Mouse (Mus musculus) T-helper 2 cell (primary cell): Measurements from ENCODE around the gene Zfp239.

Experiments used
- in situ Hi-C: fragments of 300-600 bp; cut with MboI, MseI; formaldehyde crosslinking; loops from one replicate; pipeline ENCODE4 v1.15.1; 2025; ENCODE audit warnings: high pct_unique_total_duplicates

Zfp239 gene

DNA sequence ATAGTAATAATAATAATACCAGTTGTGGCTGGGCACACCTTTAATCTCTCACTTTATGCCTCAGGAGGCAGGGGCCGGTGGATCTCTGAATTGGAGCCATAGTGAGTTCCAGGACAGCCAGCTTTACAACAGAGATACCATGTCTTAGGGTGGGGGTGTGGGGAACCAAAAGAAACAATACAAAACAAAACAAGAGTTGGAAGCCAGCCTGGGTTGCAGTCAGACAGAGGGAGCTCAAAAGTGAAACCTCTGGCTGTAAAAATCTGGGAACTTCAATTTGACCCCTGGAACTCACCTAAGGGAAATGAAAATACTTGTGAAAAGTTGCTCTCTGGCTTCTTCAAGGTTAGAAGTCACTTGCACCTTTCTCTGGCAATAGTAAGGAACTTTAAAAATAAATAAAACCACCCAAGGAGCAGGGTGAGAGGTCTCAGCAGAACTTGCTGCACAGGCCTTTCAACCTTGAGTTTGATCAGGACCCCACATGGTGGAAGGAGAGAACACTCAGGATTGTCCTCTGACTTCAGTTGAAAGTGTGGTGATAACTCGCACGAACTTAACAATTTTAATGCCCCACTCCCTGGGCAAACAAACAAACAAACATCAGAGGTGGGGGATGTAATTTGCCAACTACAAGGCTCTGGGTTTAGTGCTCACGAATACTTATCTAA lies 43.5 kb downstream of the Zfp239 start:
- in situ Hi-C loops: loop anchor here (10.0 kb wide), 2 partner anchors 1489 to 1999 kb away; partner anchors contain the start of gene Rad52

DNA sequence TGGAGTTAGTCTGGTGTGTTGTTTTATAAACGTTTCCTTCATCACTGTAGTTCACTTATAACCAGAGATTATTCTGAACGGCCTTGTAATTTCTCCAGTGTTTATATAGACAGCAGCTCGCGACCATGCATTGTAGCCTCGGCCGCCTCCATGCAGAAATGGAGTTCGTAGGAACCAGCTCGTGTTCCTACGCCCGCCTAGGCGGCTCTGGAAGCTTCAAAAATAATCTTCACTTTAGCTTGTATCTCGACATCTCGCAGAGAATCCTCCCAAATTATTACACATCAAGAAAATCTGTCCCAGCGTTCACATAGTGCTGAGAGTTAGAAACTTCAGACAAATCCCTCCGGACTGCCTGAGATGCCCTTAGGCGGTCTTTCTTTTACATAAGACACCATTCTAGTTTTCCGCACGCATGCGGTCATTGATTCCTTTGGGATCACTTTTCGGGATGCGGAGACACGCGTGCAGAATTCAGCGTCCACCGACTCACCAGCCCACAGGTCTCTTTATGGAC lies 44.2 kb downstream of the Zfp239 start:
- in situ Hi-C loops: loop anchor here (10.0 kb wide), 2 partner anchors 1489 to 1999 kb away; partner anchors contain the start of gene Rad52

DNA sequence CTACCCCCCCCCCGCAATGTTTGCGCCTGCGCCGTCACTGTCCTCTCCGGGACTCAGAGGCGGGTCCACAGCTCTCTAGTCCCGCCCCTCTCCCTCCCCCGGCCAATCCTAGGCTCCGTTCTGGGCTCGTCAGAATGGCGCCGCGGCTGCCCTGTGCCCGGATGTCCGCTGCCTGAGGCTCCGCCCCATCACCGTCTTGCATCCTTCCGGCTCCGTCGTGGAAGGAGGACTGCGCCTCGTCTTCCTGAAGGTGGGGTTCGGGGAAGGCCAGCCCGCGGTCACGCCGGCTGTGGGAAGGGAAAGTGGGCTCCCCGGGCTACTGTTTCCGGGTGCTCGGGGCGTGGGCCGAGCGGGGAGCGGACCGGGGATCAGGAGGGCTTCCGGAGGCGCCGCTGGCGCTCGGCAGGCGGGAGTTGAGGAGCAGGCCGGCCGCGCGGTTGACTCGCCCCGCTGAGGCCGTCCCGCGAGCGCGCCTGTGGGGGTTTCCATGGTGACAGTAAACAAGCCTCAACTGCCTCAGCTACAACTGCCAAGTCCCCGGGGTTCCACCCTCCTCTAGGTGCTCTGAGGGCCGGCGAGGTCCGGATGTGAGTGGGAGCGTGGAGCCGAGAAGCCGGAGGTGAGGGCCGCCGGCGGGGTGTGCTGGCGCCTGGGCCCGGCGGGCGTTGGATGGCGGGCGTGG lies 44.8 kb downstream of the Zfp239 start:
- in situ Hi-C loops: loop anchor here (10.0 kb wide), 2 partner anchors 1488 to 1998 kb away; partner anchors contain the start of gene Rad52

DNA sequence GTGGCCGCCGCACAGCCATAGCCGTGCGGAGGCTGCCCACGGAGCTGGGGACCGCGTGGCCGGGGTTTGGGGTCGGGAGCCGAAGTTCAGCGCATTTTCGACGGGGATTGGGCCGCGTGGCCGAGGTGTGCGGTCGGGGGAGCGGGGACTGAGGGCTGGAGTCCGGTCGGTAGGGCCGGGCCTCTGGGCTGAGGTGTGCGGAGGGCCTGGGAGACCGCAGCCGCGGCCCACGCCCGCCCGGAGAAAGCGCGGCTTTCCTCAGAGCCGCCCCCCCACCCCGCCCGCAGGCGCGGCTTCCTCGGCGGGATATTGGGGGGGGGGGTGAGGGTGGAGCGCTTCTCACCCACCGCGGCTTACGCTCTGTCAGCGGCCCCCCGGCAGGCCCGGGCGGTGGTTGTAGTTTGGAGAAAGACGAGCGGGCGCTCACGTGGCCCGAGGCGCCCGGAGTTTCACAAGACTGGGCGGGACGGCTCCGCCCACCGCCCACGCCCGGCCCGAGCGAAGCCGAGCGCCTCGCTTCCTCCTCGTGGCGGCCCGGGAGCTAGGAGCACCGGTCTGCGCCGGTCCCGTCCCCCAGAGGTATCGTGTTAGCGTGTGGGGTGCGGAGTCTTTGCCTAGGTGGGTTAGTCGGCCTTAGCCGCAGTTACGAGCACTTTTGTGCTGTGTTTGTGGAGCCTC lies 45.5 kb downstream of the Zfp239 start:
- in situ Hi-C loops: loop anchor here (10.0 kb wide), 2 partner anchors 1487 to 1997 kb away; partner anchors contain the start of gene Rad52

DNA sequence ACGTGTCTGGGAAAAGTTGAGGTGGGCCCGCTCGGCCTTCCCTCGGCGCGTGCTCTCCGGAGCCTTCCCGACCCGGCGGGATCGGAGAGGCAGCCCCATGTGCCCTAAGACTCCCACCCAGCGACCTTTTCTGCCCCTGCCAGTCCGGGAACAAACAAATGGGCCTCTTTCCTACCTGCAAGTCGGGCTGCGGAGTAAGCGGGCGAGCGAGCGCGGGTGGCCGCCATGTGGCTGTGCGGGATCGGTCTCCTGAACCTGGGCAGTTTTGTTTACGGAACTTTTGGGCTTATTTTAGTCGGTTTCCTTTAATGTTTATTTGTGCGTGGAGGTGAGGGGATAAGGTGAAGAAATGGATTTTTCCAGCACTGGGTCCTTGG lies 46.1 kb downstream of the Zfp239 start:
- in situ Hi-C loops: loop anchor here (10.0 kb wide), 2 partner anchors 1487 to 1997 kb away; partner anchors contain the start of gene Rad52

DNA sequence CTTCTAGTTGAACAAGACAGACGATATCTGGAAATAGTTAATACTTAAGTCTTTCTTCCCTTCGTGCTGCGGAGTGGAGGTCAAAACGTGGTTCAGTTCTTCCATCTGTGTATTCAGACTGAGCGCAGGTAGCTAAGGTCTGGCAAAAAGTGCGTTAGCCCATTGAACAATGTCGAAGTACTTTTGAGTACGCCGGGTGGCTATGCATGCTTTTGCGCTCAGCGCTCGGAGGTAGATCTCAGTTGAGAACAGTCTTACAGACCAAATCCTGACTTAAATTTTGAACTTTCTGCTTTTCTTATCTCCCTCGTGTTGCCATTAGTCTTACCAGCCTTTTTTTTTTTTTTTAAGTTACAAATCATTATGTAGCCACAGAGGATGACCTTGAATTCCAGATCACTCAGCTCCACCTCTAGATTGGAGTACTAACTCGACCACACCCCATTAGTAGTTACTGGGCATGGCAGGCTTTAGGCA lies 46.6 kb downstream of the Zfp239 start:
- in situ Hi-C loops: loop anchor here (10.0 kb wide), 2 partner anchors 1486 to 1996 kb away; partner anchors contain the start of gene Rad52

DNA sequence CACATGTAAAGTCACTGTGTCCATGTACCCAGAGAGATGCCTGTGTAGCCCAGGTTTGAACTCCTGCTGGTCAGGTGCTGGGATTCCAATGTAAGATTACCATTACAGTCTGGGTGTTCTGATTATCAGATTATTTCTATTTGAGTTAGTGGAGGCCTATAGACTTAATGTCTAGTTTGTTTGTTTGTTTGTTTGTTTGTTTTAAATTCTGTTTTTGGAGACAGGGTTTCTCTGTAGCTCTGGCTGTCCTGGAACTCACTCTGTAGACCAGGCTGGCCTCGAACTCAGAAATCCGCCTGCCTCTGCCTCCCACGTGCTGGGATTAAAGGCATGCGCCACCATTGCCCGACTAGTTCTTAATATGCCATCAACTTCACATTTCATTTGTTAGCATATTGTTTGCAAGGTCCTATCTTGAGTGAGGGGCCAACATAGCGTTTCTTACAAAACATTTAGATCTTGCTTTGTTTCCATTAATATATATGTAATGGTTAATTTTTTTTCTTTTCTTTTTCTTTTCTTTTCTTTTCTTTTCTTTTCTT lies 48.3 kb downstream of the Zfp239 start:
- in situ Hi-C loops: no loop called here

DNA sequence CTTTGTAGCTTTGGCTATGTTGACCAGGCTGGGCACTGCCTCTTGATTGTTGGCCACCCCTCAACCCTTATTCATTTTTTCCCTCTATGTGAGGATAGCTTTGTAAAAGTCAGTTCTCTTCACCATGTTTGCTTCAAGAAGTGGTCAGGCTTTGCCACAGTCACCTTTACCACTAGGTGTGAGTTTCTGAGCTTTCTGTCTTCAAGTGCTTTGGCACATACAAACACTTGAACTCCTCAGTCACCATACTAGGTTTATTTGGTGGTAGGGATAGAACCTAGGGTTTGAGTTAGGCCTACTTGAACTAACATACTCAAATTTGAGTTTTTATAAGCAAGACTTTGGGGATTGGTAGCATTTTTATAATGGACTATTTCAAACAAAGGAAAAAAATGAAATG lies 52.6 kb downstream of the Zfp239 start:
- in situ Hi-C loops: no loop called here

DNA sequence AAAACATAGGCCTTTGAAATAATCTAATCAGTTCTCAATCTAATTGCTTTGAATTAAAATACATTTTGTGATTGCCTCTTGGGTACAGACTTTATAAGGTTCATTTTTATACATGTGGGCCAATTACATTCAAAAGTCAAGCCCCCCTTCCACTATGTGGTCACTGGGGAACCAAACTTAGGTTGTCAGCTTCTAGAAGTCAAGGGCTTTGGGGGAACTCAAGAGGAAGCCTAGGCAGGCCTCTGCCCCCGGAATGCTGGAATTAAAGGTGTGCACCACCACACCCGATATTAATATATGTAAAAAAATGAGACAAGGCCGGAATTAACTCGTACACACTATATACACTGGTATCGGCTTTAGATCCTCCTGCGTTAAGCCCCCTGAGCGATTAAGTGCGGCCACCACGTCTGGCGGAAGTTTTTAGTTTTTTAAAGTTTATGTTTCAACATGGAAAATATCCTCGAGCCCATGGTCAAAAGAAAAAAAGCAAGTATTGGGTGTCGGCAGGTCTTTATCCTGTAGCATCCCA lies 54.4 kb downstream of the Zfp239 start:
- in situ Hi-C loops: no loop called here

DNA sequence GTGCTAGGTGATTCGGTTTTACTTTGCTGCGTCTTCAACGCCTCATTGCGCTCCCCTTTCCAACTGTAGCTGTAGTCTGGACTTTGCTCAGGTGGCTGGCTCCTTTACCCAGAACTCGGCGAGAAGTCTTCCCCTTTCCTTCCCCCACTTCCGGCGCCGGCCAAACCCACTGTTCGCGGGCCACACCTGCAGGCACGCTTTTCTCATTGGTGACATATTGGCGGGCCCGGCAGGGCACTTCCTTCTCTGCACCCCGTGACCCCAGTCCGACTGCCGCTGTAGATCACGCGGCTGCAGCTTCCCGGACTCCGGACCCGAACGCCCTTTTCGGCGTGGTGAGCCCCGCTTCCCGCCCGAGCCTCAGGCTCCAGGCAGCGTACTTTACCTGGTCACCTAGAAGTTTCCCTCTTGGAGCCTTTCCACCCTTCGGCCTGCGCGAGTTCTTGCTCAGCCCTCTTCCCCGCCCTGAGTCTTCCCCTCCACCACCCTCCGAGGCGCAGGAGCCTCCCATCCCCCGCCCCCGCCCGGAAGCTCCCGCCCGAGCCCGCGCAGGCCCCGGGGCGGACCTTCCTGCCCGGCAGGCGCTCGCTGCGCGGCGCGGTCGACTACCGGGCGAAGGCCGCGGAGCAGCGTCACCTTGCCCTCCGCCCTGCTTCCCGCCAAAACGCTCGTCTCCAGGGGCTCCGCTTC lies 55.0 kb downstream of the Zfp239 start:
- in situ Hi-C loops: no loop called here

DNA sequence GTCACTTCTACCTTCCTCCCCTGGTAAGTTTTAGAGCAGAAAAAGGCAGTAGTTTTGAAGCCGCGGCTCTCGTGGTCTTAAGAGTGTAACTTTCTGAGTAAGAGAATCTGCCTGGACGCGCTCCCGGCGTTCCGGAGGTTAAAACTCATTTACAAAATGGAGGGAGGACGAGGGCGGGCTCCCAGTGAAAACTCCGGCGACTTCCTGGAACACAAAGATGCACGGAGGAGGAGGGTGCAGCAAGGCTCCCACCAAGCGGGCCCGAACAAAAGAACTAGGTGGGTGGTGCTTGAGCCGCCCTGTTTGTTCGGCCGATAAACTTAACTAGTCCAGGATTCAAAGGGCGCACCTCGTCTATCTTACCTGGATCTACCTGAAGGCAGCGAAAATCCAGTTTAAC lies 55.7 kb downstream of the Zfp239 start:
- in situ Hi-C loops: no loop called here

DNA sequence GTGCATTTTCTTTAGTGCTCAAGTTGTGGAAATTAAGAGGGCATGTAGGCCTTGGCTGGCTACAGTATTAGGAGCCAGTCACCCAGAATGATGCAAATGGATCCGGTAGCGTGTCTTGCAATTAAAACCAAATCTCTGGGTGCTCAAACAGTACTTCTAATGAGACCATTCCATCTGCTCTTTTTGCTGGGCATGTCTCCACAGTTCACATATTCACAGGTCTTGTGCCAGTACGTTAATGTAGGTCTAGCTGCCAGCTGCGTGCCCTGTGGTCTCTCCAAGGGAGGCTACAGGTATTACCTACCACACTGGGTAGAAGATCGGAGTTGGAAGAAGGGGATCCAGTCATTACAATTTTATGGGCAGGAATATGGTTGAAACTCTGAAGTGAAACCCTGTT lies 56.1 kb downstream of the Zfp239 start:
- in situ Hi-C loops: no loop called here

DNA sequence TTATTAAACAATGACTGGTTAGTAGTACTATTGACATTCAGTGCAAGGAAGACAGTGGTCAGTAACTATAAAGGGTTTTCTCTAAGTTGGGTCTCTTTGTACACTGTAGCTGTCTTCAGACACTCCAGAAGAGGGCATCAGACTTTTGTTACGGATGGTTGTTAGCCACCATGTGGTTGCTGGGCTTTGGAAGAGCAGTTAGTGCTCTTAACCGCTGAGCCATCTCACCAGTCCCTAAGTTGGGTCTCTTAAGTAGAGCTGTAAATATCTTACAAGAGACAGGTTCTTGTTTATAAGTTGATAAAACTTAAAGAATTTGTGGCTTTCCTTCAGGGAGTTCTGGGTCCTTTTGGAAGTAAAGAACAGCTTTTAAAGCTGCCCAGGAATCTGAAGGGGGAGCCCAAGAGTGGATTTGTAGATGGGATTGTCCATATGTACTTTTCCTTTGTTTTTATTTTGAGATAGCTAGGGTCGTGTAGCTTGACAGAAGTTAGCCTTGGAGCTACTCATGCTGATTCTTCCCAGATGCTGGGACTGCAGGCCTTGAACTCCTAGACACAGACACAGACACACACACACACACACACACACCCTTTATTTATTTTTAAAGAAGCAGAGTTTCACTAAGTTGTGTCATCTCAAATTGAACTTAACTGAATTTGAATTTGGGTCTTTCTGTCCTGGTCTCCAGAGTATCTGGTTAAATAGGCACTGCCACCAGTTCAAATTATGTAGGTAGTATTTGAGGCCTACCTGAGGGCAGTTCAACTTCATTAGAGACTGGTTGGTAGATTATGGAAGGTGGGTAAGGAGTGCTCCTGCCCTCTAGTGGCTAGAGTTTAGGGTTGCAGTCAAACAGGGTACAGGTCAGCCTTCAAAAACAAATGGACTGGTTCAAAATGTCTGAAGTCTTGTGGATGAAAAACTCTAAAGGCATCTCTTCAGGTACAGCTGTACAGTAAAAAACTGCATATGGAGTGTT lies 59.0 kb downstream of the Zfp239 start:
- in situ Hi-C loops: no loop called here

DNA sequence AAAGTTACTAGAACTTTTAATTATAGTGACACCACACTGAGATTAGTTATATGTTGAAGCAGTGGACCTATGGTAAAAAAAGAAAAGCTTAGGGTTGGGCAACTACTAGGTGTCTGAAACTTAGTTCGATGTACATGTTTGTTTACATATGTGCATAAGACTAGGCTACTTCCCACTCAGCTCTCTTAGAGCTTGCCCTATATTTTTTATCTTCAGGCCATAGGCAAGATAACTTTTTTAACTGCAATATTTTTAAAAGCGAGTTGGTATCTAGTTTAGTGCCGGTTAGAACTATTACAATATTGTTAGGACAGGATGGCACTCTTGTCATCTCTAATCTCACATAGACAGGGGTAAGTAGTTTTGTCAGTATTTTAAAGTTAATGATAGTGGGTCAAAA lies 60.1 kb downstream of the Zfp239 start:
- in situ Hi-C loops: no loop called here
